Mouse (Mus musculus) liver, embryonic 14.5 days (tissue): ENCODE measurements at regions not wholly inside any gene's neighbourhood (a gene's known extent, or its start where the extent isn't known, plus 50 kb on each side); places are given as distances from the start of the nearest gene placed in this dataset.

Experiments used
- ATAC-seq: fragments of 200-750 bp; cut with Nextera tagmentation; 2 replicates; pipeline ENCODE4 v1.8.0; 2017; ENCODE audit warnings: moderate number of reproducible peaks, mild to moderate bottlenecking, moderate library complexity; ENCODE audit not compliant: insufficient read depth
- DNase-seq, 3 experiments: peaks; one replicate each; pipeline ENCODE4 v3.0.0-alpha.2; 2012 to 2013; ENCODE audit warnings: low read depth in 3 of 3, low spot score in 3 of 3
- H3K27ac ChIP-seq: fragments of 300-500 bp; sonication (generic); 2 replicates; pipeline ENCODE4 v1.5.1; 2014; ENCODE audit warnings: moderate library complexity, mild to moderate bottlenecking, control low read depth, inconsistent platforms
- H3K27me3 ChIP-seq: fragments of 300-500 bp; sonication (generic); 2 replicates; pipeline ENCODE4 v1.6.1; 2014; ENCODE audit warnings: mild to moderate bottlenecking, low read length, moderate library complexity; ENCODE audit not compliant: control insufficient read depth, insufficient read depth
- H3K36me3 ChIP-seq: fragments of 300-500 bp; sonication (generic); replicated peaks from 2 replicates; pipeline ENCODE4 v1.6.1; 2014; ENCODE audit warnings: low read depth; ENCODE audit not compliant: control insufficient read depth, insufficient read depth
- H3K4me1 ChIP-seq, 2 experiments: fragments of 200-500 bp in 1 of 2; fragments of 300-500 bp in 1 of 2; sonication (generic) in 1 of 2; replicated peaks; 2 replicates each; pipeline ENCODE4 v1.6.1; 2012 to 2014; ENCODE audit warnings: antibody characterized with exemption in 1 of 2, inconsistent platforms in 1 of 2, low read length in 1 of 2; ENCODE audit not compliant: control insufficient read depth in 2 of 2, insufficient read depth in 2 of 2
- H3K4me2 ChIP-seq: fragments of 300-500 bp; sonication (generic); 2 replicates; pipeline ENCODE4 v1.6.1; 2014; ENCODE audit warnings: low read depth, mild to moderate bottlenecking, control low read depth, moderate library complexity
- H3K4me3 ChIP-seq, 2 experiments: fragments of 200-500 bp in 1 of 2; fragments of 300-500 bp in 1 of 2; sonication (generic) in 1 of 2; 2 replicates each; pipeline ENCODE4 v1.5.1; 2012 to 2014; ENCODE audit warnings: low read depth in 2 of 2, low read length in 2 of 2, mild to moderate bottlenecking in 2 of 2, control low read depth in 1 of 2, inconsistent platforms in 1 of 2, moderate library complexity in 1 of 2; ENCODE audit not compliant: insufficient read depth in 1 of 2
- H3K9ac ChIP-seq: fragments of 300-500 bp; sonication (generic); replicated peaks from 2 replicates; pipeline ENCODE4 v1.6.1; 2014; ENCODE audit warnings: mild to moderate bottlenecking, control low read depth, moderate library complexity
- H3K9me3 ChIP-seq: fragments of 300-500 bp; sonication (generic); 2 replicates; pipeline ENCODE4 v1.6.1; 2016; ENCODE audit warnings: low read length, mixed read lengths; ENCODE audit not compliant: control insufficient read depth
- CTCF ChIP-seq: IDR thresholded peaks from 2 replicates; pipeline ENCODE4 v1.5.1; 2016; ENCODE audit warnings: antibody characterized with exemption, low read depth, control low read depth
- EP300 ChIP-seq: IDR thresholded peaks from 2 replicates; pipeline ENCODE4 v1.6.1; 2016; ENCODE audit warnings: antibody characterized with exemption, low read depth
- WGBS: fragments of 180-500 bp; shearing (Covaris S2); extraction: QIAGEN DNeasy Blood & Tissue Kit; methylation state at CpG from one replicate; pipeline ENCODE4 v1.1.7; 2014; ENCODE audit not compliant: insufficient replicate concordance; 5-methylcytosine and 5-hydroxymethylcytosine counted together

GRCm38 (mm10) chr5:12919335-12919734, 205.9 kb upstream of the Sema3a start:
- H3K4me1 ChIP-seq: peaks cover 0 to 4% of the 10 kb centered on the region in 2 experiments; a peak in 2 of 4 replicates
- H3K9ac ChIP-seq: no peak overlapping the region
- H3K4me3 ChIP-seq: no peak overlapping the region
- no peak for ATAC-seq
- WGBS: 57% methylated on average over 2 of the region's 2 CpGs
- no peak overlapping the region for H3K4me2 ChIP-seq
- TF ChIP-seq CTCF (no peak), EP300 (no peak)
- no peaks in the 10 kb centered on the region for H3K9me3 ChIP-seq
- DNase-seq: no peak
- H3K27me3 ChIP-seq: no peaks in the 10 kb centered on the region
- H3K36me3 ChIP-seq: no peaks in the 10 kb centered on the region
- H3K27ac ChIP-seq: no peak overlapping the region

GRCm38 (mm10) chr5:12922889-12923288, 202.3 kb upstream of the Sema3a start:
- no peak overlapping the region for H3K9ac ChIP-seq
- H3K27ac ChIP-seq: no peak overlapping the region
- peaks cover 0 to 6% of the 10 kb centered on the region in 2 experiments; a peak in 3 of 4 replicates for H3K4me1 ChIP-seq
- no peak overlapping the region for H3K4me3 ChIP-seq
- no peaks in the 10 kb centered on the region for H3K9me3 ChIP-seq
- DNase-seq (peak in 2 of 3 experiments; percentile 11 to 18), ATAC-seq (peak; percentile 86)
- no peaks in the 10 kb centered on the region for H3K36me3 ChIP-seq
- no peak overlapping the region for H3K4me2 ChIP-seq
- TF ChIP-seq CTCF (no peak), EP300 (peak; percentile 85)
- H3K27me3 ChIP-seq: no peaks in the 10 kb centered on the region

- ATAC-seq (no peak), DNase-seq (no peak)
- Histone ChIP-seq H3K27ac (no peak overlapping the region), H3K36me3 (no peaks in the 10 kb centered on the region), H3K27me3 (no peaks in the 10 kb centered on the region), H3K4me1 (peaks cover 0 to 6% of the 10 kb centered on the region in 2 experiments; a peak in 3 of 4 replicates), H3K9me3 (no peaks in the 10 kb centered on the region), H3K4me2 (no peak overlapping the region), H3K9ac (no peak overlapping the region), H3K4me3 (no peak overlapping the region)
- TF ChIP-seq EP300: no peak
- no peak for TF ChIP-seq CTCF
Measured at GRCm38 (mm10) chr5:12925466-12925865, 199.7 kb upstream of the Sema3a start.

DNA sequence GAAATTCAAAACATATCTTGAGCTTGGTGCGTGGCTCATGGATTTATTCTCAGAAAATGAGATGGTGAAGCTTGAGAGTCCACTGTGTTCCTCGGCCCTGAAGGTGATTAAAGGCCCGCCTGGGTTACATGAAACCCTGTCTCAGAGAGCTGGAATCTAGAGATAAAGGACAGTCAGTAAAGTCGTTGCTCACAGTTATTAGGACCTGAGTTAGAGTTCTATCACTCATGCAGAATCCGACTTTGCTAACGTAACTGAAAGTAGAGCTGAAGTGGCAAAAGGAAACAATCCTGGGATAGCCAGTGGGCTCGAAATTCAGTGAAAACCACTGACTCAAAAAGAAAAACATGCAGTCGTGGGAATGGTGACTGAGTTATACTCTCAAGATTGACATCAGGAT, 198.9 kb upstream of the Sema3a start:
- Histone ChIP-seq H3K9me3 (no peaks in the 10 kb centered on the region), H3K4me1 (peaks cover 0 to 6% of the 10 kb centered on the region in 2 experiments; a peak in 3 of 4 replicates), H3K4me3 (no peak overlapping the region), H3K27ac (no peak overlapping the region), H3K36me3 (no peaks in the 10 kb centered on the region), H3K27me3 (no peaks in the 10 kb centered on the region), H3K4me2 (no peak overlapping the region), H3K9ac (no peak overlapping the region)
- ATAC-seq (peak; percentile 69), DNase-seq (peak in 1 of 3 experiments; percentile 1)
- TF ChIP-seq EP300 (0 out of 2 replicates have a peak, but pooled peaks have one; percentile 36), CTCF (no peak)
- 45% methylated on average over 8 of the region's 8 CpGs for WGBS

GRCm38 (mm10) chr5:12927247-12927646, 198.0 kb upstream of the Sema3a start:
- H3K27ac ChIP-seq: no peak overlapping the region
- ATAC-seq: no peak
- no peak overlapping the region for H3K4me3 ChIP-seq
- H3K4me2 ChIP-seq: no peak overlapping the region
- no peaks in the 10 kb centered on the region for H3K36me3 ChIP-seq
- no peaks in the 10 kb centered on the region for H3K9me3 ChIP-seq
- no peak for DNase-seq
- no peaks in the 10 kb centered on the region for H3K27me3 ChIP-seq
- H3K9ac ChIP-seq: no peak overlapping the region
- peaks cover 0 to 4% of the 10 kb centered on the region in 2 experiments; a peak in 2 of 4 replicates for H3K4me1 ChIP-seq
- WGBS: 62% methylated on average over 3 of the region's 3 CpGs
- TF ChIP-seq EP300 (no peak), CTCF (no peak)
